Mouse (Mus musculus) cortical plate, adult 2 months (tissue): ENCODE data around the gene Wdr45b.

ENCODE experiments used
- CTCF ChIP-seq: fragments of 200-500 bp; IDR thresholded peaks from 2 replicates; pipeline ENCODE4 v1.5.1; 2011; ENCODE audit warnings: mild to moderate bottlenecking, control low read depth, low read length; ENCODE audit not compliant: insufficient read depth; ENCODE audit errors: extremely low read depth
- POLR2A ChIP-seq: fragments of 200-500 bp; IDR thresholded peaks from 2 replicates; pipeline ENCODE4 v1.6.1; 2011; ENCODE audit warnings: mild to moderate bottlenecking, low read length, control low read depth; ENCODE audit not compliant: insufficient read depth; ENCODE audit errors: extremely low read depth

DNA sequence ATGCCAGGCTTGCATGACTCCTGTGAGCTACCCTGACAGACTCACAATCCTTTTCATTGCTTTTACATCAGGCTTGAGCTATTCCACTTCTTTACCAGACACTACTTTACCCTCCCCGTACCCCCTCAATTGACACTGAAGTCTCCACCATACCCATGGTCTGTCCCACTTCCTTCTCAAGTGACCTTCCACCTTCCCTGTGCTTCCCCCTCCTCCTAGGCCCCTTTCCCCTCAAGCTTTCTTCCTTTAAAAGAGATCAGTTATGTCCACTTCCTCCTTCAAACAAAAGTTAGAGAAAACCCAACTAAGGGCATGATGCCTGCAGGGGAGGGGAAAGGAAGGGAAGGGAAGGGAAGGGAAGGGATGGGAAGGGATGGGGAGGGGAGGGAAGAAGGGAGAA is 14.0 kb downstream of the Wdr45b start:
- TF ChIP-seq POLR2A: no peak
- no peak for TF ChIP-seq CTCF
